Mouse (Mus musculus) c-Kit-negative CD71-positive TER-119-positive erythroid progenitor cells, embryonic 14.5 days (primary cell): ENCODE results near the gene Polrmt.

ENCODE experiments used
- DNase-seq: peaks from one replicate; pipeline ENCODE4 v3.0.0-alpha.2; 2013; ENCODE audit warnings: low read depth, low spot score

The Polrmt gene

GRCm38 (mm10) chr10:79687513-79687912 lies 58.9 kb downstream of the Polrmt start:
- DNase-seq, result no peak

GRCm38 (mm10) chr10:79686691-79687090 lies 59.7 kb downstream of the Polrmt start:
- no peak for DNase-seq

GRCm38 (mm10) chr10:79686219-79686618 lies 60.2 kb downstream of the Polrmt start:
- DNase-seq, result no peak
